Mouse (Mus musculus) cerebral cortex, adult 2 months (tissue): ENCODE results near the gene Pou2f3.

Source experiments
- WGBS: fragments of 180-500 bp; shearing (Covaris S2); methylation state at CpG from one replicate; pipeline ENCODE4 v1.1.7; 2018; 5-methylcytosine and 5-hydroxymethylcytosine counted together

The Pou2f3 gene

GRCm38 (mm10) chr9:43210190-43210682, at the start of gene Pou2f3:
Gene Pou2f3 (minus strand): TSS chr9:43210369.
- 14% methylated on average over 13 of the region's 13 CpGs for WGBS

- 62% methylated on average over 5 of the region's 5 CpGs for WGBS
Observed at GRCm38 (mm10) chr9:43253271-43253681, 43.1 kb upstream of the Pou2f3 start.

- WGBS, result 60% methylated on average over 3 of the region's 3 CpGs
Observed at GRCm38 (mm10) chr9:43252790-43253189, 42.6 kb upstream of the Pou2f3 start.

- WGBS, result 97% methylated on average over 2 of the region's 2 CpGs
Observed at GRCm38 (mm10) chr9:43251786-43252185, 41.6 kb upstream of the Pou2f3 start.

GRCm38 (mm10) chr9:43246738-43247180, 36.6 kb upstream of the Pou2f3 start:
- 73% methylated on average over 10 of the region's 10 CpGs for WGBS

GRCm38 (mm10) chr9:43245801-43246570, 35.8 kb upstream of the Pou2f3 start:
- 88% methylated on average over 7 of the region's 7 CpGs for WGBS

GRCm38 (mm10) chr9:43242432-43242831, 32.3 kb upstream of the Pou2f3 start:
- 90% methylated on average over 5 of the region's 5 CpGs for WGBS

- WGBS, result 94% methylated on average over 8 of the region's 8 CpGs
Observed at GRCm38 (mm10) chr9:43241970-43242369, 31.8 kb upstream of the Pou2f3 start.

GRCm38 (mm10) chr9:43241291-43241690, 31.1 kb upstream of the Pou2f3 start:
- 63% methylated on average over 4 of the region's 4 CpGs for WGBS

GRCm38 (mm10) chr9:43240594-43240900, 30.4 kb upstream of the Pou2f3 start:
- WGBS, result 78% methylated on average over 2 of the region's 2 CpGs

- 14% methylated on average over 43 of the region's 44 CpGs for WGBS
Observed at GRCm38 (mm10) chr9:43239712-43240593, 29.8 kb upstream of the Pou2f3 start, which contains the start of gene Oaf. Gene Oaf (minus strand): TSS chr9:43239911.

- WGBS, result 8% methylated on average over 51 of the region's 51 CpGs
Observed at GRCm38 (mm10) chr9:43238631-43239545, 28.7 kb upstream of the Pou2f3 start.

GRCm38 (mm10) chr9:43238167-43238566, 28.0 kb upstream of the Pou2f3 start:
- 71% methylated on average over 2 of the region's 2 CpGs for WGBS

GRCm38 (mm10) chr9:43237111-43237775, 27.1 kb upstream of the Pou2f3 start:
- 76% methylated on average over 7 of the region's 7 CpGs for WGBS

GRCm38 (mm10) chr9:43236576-43236975, 26.4 kb upstream of the Pou2f3 start:
- 92% methylated on average over 7 of the region's 7 CpGs for WGBS

GRCm38 (mm10) chr9:43236106-43236505, 25.9 kb upstream of the Pou2f3 start:
- WGBS, result 84% methylated on average over 1 of the region's 1 CpGs

GRCm38 (mm10) chr9:43235336-43235735, 25.2 kb upstream of the Pou2f3 start:
- 89% methylated on average over 6 of the region's 6 CpGs for WGBS

- 78% methylated on average over 5 of the region's 5 CpGs for WGBS
Observed at GRCm38 (mm10) chr9:43234496-43234895, 24.3 kb upstream of the Pou2f3 start.

- WGBS, result 94% methylated on average over 1 of the region's 1 CpGs
Observed at GRCm38 (mm10) chr9:43233515-43233914, 23.3 kb upstream of the Pou2f3 start.

- 76% methylated on average over 5 of the region's 5 CpGs for WGBS
Observed at GRCm38 (mm10) chr9:43233044-43233443, 22.9 kb upstream of the Pou2f3 start.

- WGBS, result 55% methylated on average over 5 of the region's 5 CpGs
Observed at GRCm38 (mm10) chr9:43232286-43232685, 22.1 kb upstream of the Pou2f3 start.
